Mouse (Mus musculus): ENCODE results near the gene Il17rc. TPM values are rescaled to one million over a fixed set of nuclear protein-coding genes. Genes with fewer than 3 reads are reported as not detected.

Il17rc gene
- polyA plus RNA-seq, 1 experiment from 2014 or later, result 3.4 TPM

Small RNA genes lying within 50 kb of the gene (microRNA-seq; reads per million reads assigned to microRNA genes)
- gene Gm23365 (ENCODE audit: insufficient number of aligned reads) (not detected), gene Gm24387 (ENCODE audit: insufficient number of aligned reads) (not detected)

Other genes with a start within 250 kb of the Il17rc start
- 50.5 and 50.8 TPM in 2 replicates for gene Mtmr14, start 233.6 kb upstream of the Il17rc start, polyA plus RNA-seq (2014; fragmentation: Nextera tagmentation; extraction: Ambion mirVana)
- gene Cpne9, start 189.1 kb upstream of the Il17rc start, polyA plus RNA-seq (2014; fragmentation: Nextera tagmentation; extraction: Ambion mirVana), result 0.13 and 0.52 TPM in 2 replicates
- gene Brpf1, start 164.3 kb upstream of the Il17rc start, polyA plus RNA-seq (2014; fragmentation: Nextera tagmentation; extraction: Ambion mirVana), result 31.9 and 35.4 TPM in 2 replicates
- 14.2 and 14.5 TPM in 2 replicates for gene Ogg1, start 144.5 kb upstream of the Il17rc start, polyA plus RNA-seq (2014; fragmentation: Nextera tagmentation; extraction: Ambion mirVana)
- 47.8 and 52.5 TPM in 2 replicates for gene Camk1, start 127.4 kb upstream of the Il17rc start, polyA plus RNA-seq (2014; fragmentation: Nextera tagmentation; extraction: Ambion mirVana)
- 72.5 and 76.3 TPM in 2 replicates for gene Tada3, start 93.5 kb upstream of the Il17rc start, polyA plus RNA-seq (2014; fragmentation: Nextera tagmentation; extraction: Ambion mirVana)
- gene Arpc4, start 93.3 kb upstream of the Il17rc start, polyA plus RNA-seq (2014; fragmentation: Nextera tagmentation; extraction: Ambion mirVana), result 180 and 182 TPM in 2 replicates
- 5.1 and 6.0 TPM in 2 replicates for gene Ttll3, start 82.2 kb upstream of the Il17rc start, polyA plus RNA-seq (2014; fragmentation: Nextera tagmentation; extraction: Ambion mirVana)
- 26.7 and 28.5 TPM in 2 replicates for gene Rpusd3, start 52.1 kb upstream of the Il17rc start, polyA plus RNA-seq (2014; fragmentation: Nextera tagmentation; extraction: Ambion mirVana)
- gene Cidec, start 35.7 kb upstream of the Il17rc start, polyA plus RNA-seq (2014; fragmentation: Nextera tagmentation; extraction: Ambion mirVana), result not detected in 2 replicates
- 66.1 and 75.0 TPM in 2 replicates for gene Jagn1, start 28.9 kb upstream of the Il17rc start, polyA plus RNA-seq (2014; fragmentation: Nextera tagmentation; extraction: Ambion mirVana)
- gene Il17re, start 12.9 kb upstream of the Il17rc start, polyA plus RNA-seq (2014; fragmentation: Nextera tagmentation; extraction: Ambion mirVana), result 1.0 and 1.2 TPM in 2 replicates
- 36.3 and 41.6 TPM in 2 replicates for gene Creld1, start 11.9 kb downstream of the Il17rc start, polyA plus RNA-seq (2014; fragmentation: Nextera tagmentation; extraction: Ambion mirVana)
- gene Prrt3, start 30.5 kb downstream of the Il17rc start, polyA plus RNA-seq (2014; fragmentation: Nextera tagmentation; extraction: Ambion mirVana), result 1.4 and 2.1 TPM in 2 replicates
- gene Emc3, start 60.2 kb downstream of the Il17rc start, polyA plus RNA-seq (2014; fragmentation: Nextera tagmentation; extraction: Ambion mirVana), result 74.3 and 77.7 TPM in 2 replicates
- 25.0 and 25.1 TPM in 2 replicates for gene Fancd2, start 60.3 kb downstream of the Il17rc start, polyA plus RNA-seq (2014; fragmentation: Nextera tagmentation; extraction: Ambion mirVana)
- 0.24 TPM in 1 of 2 replicates, not detected in the other for gene Fancd2os, start 129.3 kb downstream of the Il17rc start, polyA plus RNA-seq (2014; fragmentation: Nextera tagmentation; extraction: Ambion mirVana)
- gene Brk1, start 133.3 kb downstream of the Il17rc start, polyA plus RNA-seq (2014; fragmentation: Nextera tagmentation; extraction: Ambion mirVana), result 198 and 200 TPM in 2 replicates
- gene Vhl, start 152.5 kb downstream of the Il17rc start, polyA plus RNA-seq (2014; fragmentation: Nextera tagmentation; extraction: Ambion mirVana), result 63.7 and 64.4 TPM in 2 replicates
- gene Irak2, start 167.0 kb downstream of the Il17rc start, polyA plus RNA-seq (2014; fragmentation: Nextera tagmentation; extraction: Ambion mirVana), result 1.6 and 2.1 TPM in 2 replicates
- 0.88 and 1.5 TPM in 2 replicates for gene Tatdn2, start 225.6 kb downstream of the Il17rc start, polyA plus RNA-seq (2014; fragmentation: Nextera tagmentation; extraction: Ambion mirVana)
- gene Ghrl, start 248.5 kb downstream of the Il17rc start, polyA plus RNA-seq (2014; fragmentation: Nextera tagmentation; extraction: Ambion mirVana), result 0.32 and 1.2 TPM in 2 replicates

Data from forebrain, embryonic 11.5 days (tissue).